Mouse (Mus musculus): ENCODE data around the gene Abhd18.
"Not testable (repeated sequence)": the region's sequence is repeated elsewhere in the genome, so short reads cannot be mapped to it uniquely, and the experiment has no call there.

Gene Abhd18

DNA sequence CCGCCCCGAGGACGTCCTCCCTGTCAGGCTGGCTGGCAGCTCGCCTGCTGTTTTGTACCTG, at the start of gene Abhd18:
Gene Abhd18, plus strand, starts transcription at position 14 of the 61 bp plus-strand sequence.
- not testable (repeated sequence) for DNase-seq (ENCODE audit: low read depth)

DNA sequence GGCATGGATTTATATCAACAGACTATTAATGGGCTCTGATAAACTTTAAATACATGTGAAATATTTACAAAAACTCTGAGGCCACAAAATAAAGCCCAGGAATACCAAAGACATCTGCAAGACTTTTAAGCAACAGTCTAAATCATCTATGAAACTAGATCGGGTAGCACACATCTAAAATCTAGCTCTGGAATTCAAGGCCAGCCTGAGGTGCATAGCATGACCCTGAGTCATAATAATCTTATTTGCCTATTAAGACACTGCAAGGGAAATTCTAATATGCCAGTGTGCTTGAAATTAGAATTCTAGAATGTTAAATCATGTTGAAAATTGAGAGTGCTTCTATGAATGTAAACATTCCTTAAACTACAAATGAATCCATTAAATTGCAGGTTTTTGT, 48.7 kb upstream of the Abhd18 start:
- DNase-seq (ENCODE audit: low read depth): no peak

DNA sequence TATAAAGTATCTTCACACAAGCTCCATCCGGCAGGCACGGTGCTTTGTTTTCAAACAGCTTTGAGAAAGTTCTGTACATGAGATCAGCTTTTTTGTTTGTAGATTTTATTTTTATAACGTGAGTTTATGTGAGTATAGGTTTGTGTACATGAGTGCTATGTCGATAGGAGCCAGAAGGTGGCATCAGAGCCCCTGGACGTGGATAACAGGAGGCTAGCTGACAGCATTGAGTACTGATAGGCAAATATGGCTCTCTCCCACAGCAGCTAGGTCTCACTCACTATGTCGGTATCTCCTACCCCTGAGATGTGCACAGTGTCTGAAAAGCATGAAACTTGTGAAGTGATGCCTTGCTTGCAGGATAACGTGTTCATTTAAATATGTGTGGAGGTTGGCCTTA, 48.3 kb upstream of the Abhd18 start:
- peak; percentile 78 for DNase-seq (ENCODE audit: low read depth)

DNA sequence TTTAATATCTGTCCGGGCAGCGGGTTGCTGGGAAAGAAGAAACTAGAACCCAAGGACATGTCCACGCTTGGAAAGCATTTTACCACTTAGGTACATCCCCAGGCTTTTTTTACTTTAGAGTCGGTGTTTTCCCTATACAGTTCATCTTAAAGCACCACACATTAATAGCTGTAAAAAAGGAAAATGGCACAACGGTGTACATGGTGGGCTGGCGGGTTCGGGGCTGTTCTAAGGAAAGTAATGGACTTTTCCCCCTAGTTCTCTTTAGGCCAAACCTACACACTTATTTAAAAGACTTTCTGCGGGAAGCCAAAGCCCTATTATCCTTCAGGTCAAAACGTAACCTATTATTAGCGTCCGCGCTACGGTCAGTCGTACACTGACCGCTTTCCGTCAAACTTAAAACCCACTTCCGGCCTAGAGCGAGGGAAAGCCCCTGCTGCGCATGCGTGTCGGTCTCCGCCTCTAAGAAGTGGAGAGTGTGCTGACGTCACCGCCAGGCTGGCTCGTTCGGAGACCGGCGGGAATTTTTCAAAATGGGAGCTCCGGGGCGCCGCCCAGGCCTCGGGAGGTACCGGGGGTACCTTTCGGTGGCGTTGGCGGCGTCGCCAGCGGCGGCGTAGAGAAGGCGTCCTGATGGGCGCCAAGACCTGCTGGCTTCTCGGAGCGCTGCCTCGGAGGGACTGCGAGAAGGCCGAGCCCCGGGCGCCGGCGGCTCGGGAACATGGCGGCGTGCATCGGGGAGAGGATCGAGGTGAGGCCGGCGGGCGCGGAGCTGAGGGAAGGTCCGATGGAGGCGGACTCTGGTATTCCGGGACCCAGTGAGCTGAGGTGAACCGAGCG, 47.0 kb upstream of the Abhd18 start, which contains the start of gene Plk4:
Gene Plk4, plus strand, starts transcription at position 490 of the 843 bp plus-strand sequence.
- DNase-seq (ENCODE audit: low read depth): peak; percentile 97

DNA sequence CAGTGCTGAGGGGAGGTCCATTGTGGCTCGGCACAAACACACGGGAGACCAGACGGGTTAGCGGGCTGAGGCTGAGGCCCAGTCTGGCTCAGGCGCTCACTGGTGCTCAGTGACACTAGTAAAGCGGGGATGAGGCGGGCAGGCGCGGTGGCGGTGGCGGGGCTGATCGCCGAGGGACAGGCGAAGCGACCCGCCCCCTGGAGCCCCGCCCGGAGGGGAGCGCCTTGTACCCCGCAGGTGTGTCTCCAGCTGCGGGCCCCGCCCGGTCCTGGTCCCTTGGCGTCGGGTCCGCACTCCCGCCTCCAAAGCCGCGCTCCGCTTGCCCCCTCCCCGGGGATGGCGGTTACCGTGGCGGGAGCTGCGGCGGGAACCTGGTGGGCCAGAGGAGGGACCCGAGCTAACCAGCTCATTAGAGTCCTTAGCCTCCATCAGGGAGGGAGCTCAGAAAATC, 46.4 kb upstream of the Abhd18 start:
- no peak for DNase-seq (ENCODE audit: low read depth)

DNA sequence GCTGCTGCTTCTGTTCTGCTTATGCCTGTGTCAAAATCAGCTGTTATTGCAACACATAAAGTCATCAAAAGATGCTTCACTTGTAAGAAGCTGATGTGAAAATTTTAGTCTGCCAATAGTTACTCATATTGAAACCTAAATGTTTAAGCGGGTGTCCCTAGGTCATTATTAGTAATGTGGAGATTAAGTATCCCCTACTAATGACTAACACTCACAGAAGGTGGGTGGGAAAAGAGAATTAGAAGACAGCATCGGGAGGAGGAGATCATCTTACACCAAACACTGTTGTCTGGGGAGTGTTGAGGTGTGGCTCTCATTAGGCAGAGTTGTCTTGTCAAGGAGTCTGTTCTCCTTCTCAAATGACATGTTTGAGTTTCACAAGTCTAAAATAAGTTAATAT, 39.9 kb upstream of the Abhd18 start:
- DNase-seq (ENCODE audit: low read depth): no peak

DNA sequence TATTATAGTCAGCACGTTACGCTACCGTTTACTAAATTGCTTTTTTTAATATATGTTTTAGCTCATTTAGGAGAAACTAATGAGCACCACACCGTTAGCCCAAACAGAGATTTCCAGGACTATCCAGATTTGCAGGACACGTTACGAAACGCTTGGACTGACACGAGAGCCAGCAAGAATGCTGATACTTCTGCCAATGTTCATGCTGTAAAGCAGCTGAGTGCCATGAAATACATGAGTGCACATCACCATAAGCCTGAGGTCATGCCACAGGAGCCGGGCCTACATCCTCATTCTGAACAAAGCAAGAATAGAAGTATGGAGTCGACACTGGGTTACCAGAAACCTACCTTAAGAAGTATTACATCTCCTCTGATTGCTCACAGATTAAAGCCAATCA, 38.1 kb upstream of the Abhd18 start:
- DNase-seq (ENCODE audit: low read depth): no peak

DNA sequence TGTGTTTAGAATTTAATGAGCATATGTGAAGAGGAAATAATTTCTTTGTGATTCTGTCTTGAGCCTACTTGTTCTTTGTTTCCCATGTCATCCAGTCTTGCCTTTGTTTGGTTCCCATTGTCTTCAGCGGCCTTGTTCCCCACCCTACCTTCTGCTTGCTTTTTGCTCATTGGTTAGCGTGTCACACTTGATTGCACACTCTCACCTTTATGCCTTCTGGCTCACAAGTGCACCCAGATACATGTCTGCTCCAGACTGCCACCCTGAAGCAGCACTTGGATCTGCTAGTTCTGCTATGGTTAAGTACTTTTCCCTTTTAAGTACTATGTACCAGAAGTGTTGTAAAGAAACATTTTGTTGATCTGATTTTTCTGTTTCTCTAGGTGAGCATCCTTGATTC, 36.9 kb upstream of the Abhd18 start:
- no peak for DNase-seq (ENCODE audit: low read depth)

DNA sequence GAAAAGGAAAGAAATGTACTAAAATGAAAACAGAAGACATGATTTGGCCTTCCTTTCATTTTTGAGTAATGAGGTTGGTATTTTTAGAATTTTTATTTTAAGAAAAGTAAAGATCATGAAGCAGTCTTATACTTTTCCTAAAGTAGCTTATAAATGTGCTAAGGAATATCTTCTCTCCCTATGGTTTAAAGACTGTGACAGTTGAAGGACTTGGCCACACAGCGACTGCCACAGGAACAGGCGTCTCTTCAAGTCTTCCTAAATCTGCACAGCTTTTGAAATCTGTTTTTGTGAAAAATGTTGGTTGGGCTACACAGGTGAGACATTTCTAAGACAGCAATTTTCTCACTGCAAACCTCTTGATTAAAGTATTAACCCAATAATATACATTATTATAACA, 33.5 kb upstream of the Abhd18 start:
- DNase-seq (ENCODE audit: low read depth): no peak

DNA sequence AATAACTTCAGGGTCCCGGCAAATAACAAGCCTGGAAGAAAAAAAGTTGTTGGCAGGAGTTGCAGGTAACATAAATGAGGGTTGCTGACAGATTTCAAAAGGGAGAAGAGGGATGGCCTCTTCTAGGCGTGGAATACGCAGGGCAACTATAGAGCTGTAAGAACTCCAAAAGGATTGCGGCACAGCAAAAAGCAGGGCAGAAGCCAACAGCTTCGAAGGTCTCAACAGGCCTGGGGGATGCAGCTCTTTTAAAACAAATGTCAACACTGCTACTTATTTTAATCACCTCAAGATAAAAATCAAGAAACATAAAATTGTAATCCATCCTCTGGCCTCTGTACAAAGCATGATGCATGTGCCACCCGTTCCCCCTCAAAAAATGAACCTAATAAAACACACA, 1.2 kb upstream of the Abhd18 start:
- DNase-seq (ENCODE audit: low read depth): not testable (repeated sequence)

DNA sequence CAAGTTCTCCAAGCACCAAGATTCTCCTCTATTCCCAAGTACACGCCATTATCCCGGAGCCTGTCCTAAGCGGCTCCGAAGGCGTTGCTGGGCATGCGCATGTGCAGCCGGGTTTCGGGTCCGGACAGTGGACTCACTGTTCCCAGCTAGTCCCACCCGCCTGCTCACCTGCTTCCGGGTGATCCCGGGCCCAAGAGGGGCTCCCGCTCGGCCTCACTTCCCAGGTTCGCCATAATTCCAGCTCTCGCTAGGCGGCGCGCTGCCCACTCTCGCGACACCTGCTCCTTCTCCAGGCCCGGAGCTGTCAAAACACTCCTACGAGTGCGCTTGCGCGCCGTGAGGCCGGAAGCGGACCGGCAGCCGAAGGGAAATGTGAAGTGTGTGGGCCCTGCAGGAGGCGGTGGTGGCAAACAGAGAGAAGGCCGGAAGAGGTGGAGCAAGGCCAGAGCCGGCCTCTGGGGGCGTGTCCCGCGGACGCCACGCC, 255 bp upstream of the Abhd18 start, which contains the start of gene Mfsd8:
Gene Mfsd8, minus strand, starts transcription at position 414 of the 484 bp plus-strand sequence.
- peak; percentile 99 for DNase-seq (ENCODE audit: low read depth)

DNA sequence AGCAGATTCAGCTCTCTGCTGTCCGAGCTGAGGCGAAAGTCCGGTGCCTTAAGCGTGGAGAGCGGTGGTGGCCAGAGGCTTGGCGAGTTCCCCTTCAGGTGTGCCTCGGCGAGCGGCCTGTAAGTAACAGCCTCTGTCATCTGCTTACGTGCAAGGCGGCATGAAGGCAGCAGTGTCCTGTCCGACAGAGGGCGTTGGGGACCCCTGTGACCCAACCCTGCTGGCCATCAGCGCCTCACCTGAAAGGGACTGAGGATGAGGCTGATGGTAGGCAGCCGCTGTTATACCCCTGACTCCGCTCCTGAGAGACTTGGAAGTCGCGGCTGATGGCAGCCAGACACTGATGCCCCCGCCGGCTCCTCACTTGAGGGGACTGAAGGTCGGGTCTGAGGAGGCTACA, 248 bp downstream of the Abhd18 start:
- peak; percentile 72 for DNase-seq (ENCODE audit: low read depth)

DNA sequence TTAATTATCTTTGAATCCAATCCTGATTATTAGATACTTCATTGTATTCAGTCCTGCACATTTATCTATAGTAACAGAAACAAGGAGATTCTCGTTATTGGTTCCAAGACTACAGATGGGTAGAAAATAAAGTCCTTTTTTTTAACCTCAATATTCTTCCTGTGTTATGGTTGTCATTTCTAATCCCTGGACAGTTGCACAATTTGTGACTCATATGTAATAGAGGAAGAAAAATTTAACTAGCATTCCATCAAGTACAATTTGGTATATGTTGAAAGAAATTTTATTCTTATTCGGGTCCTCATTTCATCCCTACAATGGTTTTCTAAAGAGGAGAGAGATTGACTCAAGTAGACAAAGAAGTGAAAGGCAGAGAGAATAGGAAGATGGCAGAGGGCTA, 1.2 kb downstream of the Abhd18 start:
- DNase-seq (ENCODE audit: low read depth): not testable (repeated sequence)

DNA sequence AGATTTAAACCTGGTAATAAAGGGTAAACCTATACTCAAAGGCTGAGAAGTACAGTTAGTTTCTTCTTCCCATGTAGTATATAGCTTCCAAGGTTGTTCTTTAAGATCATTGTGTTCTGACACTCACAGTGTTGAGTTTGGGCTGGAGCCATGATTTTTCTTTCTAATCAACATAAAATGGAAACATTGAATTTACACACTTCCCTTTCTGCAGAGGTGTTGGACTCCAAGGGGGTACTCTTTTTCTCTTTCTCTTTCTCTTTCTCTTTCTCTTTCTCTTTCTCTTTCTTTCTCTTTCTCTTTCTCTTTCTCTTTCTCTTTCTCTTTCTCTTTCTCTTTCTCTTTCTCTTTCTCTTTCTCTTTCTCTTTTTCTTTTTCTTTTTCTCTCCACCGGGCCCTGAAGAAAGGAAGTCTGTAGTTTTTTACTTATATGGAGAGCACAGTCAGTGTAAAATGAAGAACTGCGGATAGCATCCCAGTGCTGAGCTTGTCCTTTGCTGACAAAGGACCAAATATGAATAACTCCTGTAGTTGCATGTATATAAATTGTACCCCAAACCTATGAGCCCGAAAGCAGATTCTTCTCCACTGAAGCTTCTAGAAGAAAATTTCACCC, 6.5 kb downstream of the Abhd18 start:
- DNase-seq (ENCODE audit: low read depth): peak; percentile 33

DNA sequence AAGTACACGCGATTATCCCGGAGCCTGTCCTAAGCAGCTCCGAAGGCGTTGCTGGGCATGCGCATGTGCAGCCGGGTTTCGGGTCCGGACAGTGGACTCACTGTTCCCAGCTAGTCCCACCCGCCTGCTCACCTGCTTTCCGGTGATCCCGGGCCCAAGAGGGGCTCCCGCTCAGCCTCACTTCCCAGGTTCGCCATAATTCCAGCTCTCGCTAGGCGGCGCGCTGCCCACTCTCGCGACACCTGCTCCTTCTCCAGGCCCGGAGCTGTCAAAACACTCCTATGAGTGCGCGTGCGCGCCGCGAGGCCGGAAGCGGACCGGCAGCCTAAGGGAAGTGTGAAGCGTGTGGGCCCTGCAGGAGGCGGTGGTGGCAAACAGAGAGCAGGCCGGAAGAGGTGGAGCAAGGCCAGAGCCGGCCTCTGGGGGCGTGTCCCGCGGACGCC, 47.1 kb downstream of the Abhd18 start:
- DNase-seq (ENCODE audit: low read depth): peak; percentile 99

DNA sequence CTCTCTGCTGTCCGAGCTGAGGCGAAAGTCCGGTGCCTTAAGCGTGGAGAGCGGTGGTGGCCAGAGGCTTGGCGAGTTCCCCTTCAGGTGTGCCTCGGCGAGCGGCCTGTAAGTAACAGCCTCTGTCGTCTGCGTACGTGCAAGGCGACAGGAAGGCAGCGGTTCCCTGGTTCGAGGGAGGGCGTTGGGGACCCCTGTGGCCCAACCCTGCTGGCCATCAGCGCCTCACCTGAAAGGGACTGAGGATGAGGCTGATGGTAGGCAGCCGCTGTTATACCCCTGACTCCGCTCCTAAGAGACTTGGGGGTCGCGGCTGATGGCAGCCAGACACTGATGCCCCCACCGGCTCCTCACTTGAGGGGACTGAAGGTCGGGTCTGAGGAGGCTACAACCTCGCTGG, 47.6 kb downstream of the Abhd18 start:
- peak; percentile 65 for DNase-seq (ENCODE audit: low read depth)

DNA sequence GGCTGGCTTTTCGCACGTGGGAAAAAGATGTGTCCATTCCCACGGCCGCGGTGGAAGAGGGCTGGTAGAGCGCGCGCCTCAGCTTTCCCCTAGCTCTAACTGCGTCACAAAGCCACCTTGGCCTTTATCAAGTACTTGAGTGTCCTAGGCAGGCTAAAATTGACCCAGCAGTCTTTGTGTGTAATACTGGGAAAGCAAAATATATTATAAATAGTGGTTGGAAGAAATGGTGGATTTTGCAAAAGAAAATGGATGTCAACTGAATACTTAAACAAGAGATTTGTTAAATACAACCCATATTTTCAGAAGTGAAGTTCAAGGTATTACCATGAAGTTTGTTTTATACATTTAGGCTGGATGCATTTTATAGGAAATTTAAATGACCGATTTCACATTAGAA, 55.7 kb downstream of the Abhd18 start, which contains the start of gene 1700034I23Rik:
Gene 1700034I23Rik, minus strand, starts transcription at position 101 of the 400 bp plus-strand sequence.
- DNase-seq (ENCODE audit: low read depth): not testable (repeated sequence)

DNA sequence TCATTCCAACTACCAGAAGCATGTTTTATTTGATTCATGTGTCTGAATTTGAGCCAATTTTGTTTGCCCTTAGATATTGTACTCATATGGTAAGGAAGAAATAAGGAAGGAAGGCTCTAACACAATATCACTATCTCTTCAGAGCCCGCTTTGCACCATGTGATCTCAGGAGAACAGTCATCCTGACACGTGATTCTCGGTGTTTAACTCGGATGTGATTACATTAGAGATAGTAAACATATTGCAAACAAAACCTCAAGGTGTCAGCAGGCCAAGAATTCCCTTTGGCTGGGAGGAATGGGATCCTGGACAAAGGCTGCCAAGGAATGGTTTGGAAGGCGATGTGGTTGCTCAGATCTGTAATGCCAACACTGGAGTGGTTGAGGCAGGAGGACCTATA, 91.4 kb downstream of the Abhd18 start:
- DNase-seq (ENCODE audit: low read depth): no peak

DNA sequence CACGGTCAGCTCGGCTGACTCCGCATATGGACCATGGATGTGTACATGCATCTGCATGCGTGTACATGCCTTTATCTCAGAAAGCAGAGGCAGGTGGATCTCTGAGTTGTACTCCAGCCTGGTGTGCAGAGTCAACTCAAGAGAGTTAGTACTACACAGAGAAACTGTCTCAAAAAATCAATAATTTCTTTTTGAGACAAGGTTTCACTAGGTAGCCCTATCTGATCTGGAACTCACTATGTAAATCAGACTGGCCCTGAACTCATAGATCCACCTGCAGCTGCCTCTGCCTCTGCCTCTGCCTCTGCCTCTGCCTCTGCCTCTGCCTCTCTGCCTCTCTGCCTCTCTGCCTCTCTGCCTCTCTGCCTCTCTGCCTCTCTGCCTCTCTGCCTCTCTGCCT, 91.8 kb downstream of the Abhd18 start:
- DNase-seq (ENCODE audit: low read depth): no peak

DNA sequence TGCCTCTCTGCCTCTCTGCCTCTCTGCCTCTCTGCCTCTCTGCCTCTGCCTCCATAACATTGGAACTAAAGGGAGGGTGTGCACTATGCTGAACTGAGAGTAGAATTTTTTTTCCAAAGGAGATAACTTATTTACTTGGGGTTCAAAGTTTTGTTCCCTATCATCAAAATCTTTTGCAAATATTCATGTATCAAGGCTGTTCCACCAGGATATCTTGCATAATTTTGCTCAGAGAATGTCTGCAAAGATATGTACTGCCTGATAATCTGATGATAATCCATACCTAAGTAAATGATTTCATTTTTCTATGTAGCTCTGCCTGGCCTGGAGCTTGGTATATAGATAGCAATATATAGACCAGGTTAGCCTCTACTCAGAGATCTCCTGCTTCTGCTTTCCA, 92.2 kb downstream of the Abhd18 start:
- DNase-seq (ENCODE audit: low read depth): no peak

DNA sequence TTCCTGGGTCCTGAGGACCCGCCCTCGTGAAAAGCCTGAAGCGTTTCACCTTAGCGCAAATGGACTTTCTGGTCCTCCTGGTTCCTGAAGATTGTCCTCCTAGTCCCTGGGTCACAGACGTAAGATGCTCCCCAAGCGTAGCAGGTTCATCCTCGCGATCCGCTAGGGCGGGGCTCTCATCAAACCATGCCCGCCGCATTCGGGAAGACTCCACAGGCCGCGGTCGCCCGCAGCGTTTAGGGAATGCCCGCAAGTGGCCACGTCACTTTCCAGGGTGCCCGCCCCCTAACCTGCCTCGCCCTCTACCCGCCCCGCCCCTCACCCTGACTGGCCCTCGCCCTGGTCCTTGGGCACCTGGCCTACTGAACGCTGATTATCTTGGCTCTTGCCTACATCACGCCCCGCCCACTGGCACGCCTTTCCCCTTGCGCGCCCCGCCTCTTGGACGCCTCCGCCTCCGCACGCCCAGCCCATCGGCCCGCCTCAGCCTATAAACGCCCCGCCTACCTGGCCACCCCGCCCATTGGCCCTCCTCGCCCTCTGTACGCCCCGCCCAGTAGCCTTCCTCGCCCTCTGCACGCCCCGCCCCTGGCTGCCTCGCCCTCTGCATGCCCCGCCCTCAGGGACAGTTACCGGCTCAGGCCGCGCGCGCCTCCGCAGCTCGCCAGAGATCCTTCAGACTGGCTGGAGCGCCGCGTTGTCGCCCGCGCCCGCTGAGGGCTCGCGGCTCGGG, 102.6 kb downstream of the Abhd18 start, which contains the start of gene Larp1b:
Gene Larp1b, plus strand, starts transcription at position 659 of the 733 bp plus-strand sequence.
- peak; percentile 99 for DNase-seq (ENCODE audit: low read depth)

DNA sequence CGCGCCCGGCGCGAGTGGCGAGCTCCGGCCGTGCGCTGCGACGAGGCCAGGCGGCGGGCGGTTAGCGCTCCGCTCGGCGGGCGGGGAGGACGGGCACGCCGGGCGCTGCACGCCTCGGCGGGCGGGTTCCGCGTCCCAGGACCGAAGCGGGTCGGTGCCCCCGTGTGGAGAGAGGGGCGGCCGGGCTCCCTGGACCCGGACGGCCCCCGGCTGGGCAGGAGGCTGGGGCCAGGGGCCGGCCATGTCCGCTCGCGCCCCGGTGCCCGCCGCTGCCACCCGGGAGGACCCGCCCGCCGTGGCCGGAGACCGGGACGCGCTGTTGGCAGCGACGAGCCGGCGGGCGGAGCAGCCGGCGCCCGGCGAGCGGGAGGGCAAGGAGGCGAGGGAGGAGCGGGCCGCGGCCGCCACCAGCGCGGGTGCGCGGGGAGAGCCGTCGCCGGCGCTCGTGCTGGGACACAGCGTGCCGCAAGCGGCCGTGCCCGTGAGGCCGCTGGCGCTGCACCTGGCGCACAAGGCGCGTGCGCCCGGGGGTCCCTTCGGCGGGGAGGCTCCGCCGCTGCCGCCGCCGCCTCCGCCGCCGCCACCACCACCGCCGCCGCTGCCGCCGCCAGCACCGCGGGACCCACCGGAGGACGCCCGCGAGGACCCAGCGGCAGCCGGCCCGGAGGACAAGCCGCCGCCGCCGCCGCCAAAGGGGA, 103.3 kb downstream of the Abhd18 start:
- DNase-seq (ENCODE audit: low read depth): peak; percentile 62
